Mouse (Mus musculus) CH12.LX (cell line): ENCODE results near the gene Kif26b. TPM values are rescaled to one million over a fixed set of nuclear protein-coding genes. Genes with fewer than 3 reads are reported as not detected.

Source experiments
- DNase-seq: peaks from one replicate; pipeline ENCODE4 v3.0.0-alpha.2; 2013; ENCODE audit errors: extremely low read depth
- H3K27ac ChIP-seq: 2 replicates; pipeline ENCODE4 v1.5.1; 2012; ENCODE audit warnings: low read depth, mild to moderate bottlenecking, control low read depth, moderate library complexity; ENCODE audit not compliant: insufficient read depth
- H3K27me3 ChIP-seq: replicated peaks from 2 replicates; pipeline ENCODE3; 2012; ENCODE audit warnings: inconsistent platforms
- H3K36me3 ChIP-seq, 2 experiments: replicated peaks in 1 of 2; 2 replicates each; pipeline versions ENCODE3 to v1.6.1; 2012; ENCODE audit warnings: inconsistent platforms in 1 of 2, low read length in 1 of 2, mild to moderate bottlenecking in 1 of 2, mixed read lengths in 1 of 2, moderate library complexity in 1 of 2; ENCODE audit not compliant: control insufficient read depth in 1 of 2, insufficient read depth in 1 of 2
- H3K4me1 ChIP-seq, 2 experiments: 2 replicates each; pipeline ENCODE4 v1.6.1; 2012; ENCODE audit warnings: inconsistent platforms in 1 of 2, moderate library complexity in 1 of 2; ENCODE audit not compliant: insufficient read depth in 2 of 2, control insufficient read depth in 1 of 2
- H3K4me2 ChIP-seq: 2 replicates; pipeline ENCODE4 v1.6.1; 2012; ENCODE audit warnings: low read depth, mild to moderate bottlenecking, control low read depth; ENCODE audit not compliant: poor library complexity, insufficient read depth, severe bottlenecking
- H3K4me3 ChIP-seq, 3 experiments: fragments of 150-350 bp in 1 of 3; sonication (generic) in 1 of 3; replicated peaks in 1 of 3; 2 replicates each; pipeline versions ENCODE3 to v1.5.1; 2011 to 2012; ENCODE audit warnings: low read depth in 2 of 3, low read length in 2 of 3, mild to moderate bottlenecking in 2 of 3, moderate library complexity in 2 of 3, control low read depth in 1 of 3, improper control_type of control experiment in 1 of 3, inconsistent platforms in 1 of 3, mixed read lengths in 1 of 3; ENCODE audit not compliant: poor library complexity in 1 of 3
- H3K79me2 ChIP-seq: replicated peaks from 2 replicates; pipeline ENCODE4 v1.6.1; 2012; ENCODE audit warnings: mild to moderate bottlenecking, moderate library complexity; ENCODE audit not compliant: control insufficient read depth, poor library complexity, insufficient read depth, severe bottlenecking; ENCODE audit errors: extremely low read depth
- H3K9ac ChIP-seq: 2 replicates; pipeline ENCODE4 v1.6.1; 2012; ENCODE audit warnings: low read depth, mild to moderate bottlenecking, control low read depth, moderate library complexity; ENCODE audit not compliant: insufficient read depth
- H3K9me3 ChIP-seq: replicated peaks from 2 replicates; pipeline ENCODE3; 2012; ENCODE audit warnings: low read length, inconsistent platforms, mixed read lengths
- CHD1 ChIP-seq: IDR thresholded peaks from 2 replicates; pipeline ENCODE4 v1.6.1; 2012; ENCODE audit warnings: low read depth, low read length, improper control_type of control experiment, inconsistent platforms
- CTCF ChIP-seq, 2 experiments: IDR thresholded peaks in 1 of 2; conservative IDR thresholded peaks in 1 of 2; 2 replicates each; pipeline ENCODE4 v1.5.1; 2011 to 2012; ENCODE audit warnings: low read depth in 2 of 2, low read length in 2 of 2, improper control_type of control experiment in 1 of 2, inconsistent platforms in 1 of 2, mild to moderate bottlenecking in 1 of 2, moderate library complexity in 1 of 2
- E2F4 ChIP-seq: IDR thresholded peaks from 2 replicates; pipeline ENCODE4 v1.6.1; 2011; ENCODE audit warnings: low read depth, low read length, improper control_type of control experiment; ENCODE audit not compliant: insufficient replicate concordance
- ELF1 ChIP-seq: IDR thresholded peaks from 2 replicates; pipeline ENCODE4 v1.6.1; 2014; ENCODE audit warnings: low read depth, mild to moderate bottlenecking, inconsistent platforms, low read length, improper control_type of control experiment
- ETS1 ChIP-seq: conservative IDR thresholded peaks from 2 replicates; pipeline ENCODE4 v1.6.1; 2012; ENCODE audit warnings: low read depth, mild to moderate bottlenecking, inconsistent platforms, low read length, improper control_type of control experiment, moderate library complexity
- GABPA ChIP-seq: IDR thresholded peaks from 2 replicates; pipeline ENCODE4 v1.6.1; 2012; ENCODE audit warnings: low read depth, low read length, improper control_type of control experiment, inconsistent platforms; ENCODE audit not compliant: insufficient replicate concordance
- HCFC1 ChIP-seq: IDR thresholded peaks from 2 replicates; pipeline ENCODE4 v1.6.1; 2012; ENCODE audit warnings: low read depth, mild to moderate bottlenecking, inconsistent platforms, low read length, improper control_type of control experiment
- IRF4 ChIP-seq: IDR thresholded peaks from 2 replicates; pipeline ENCODE4 v1.6.1; 2014; ENCODE audit warnings: low read depth, mild to moderate bottlenecking, inconsistent platforms, low read length, improper control_type of control experiment
- JUND ChIP-seq: conservative IDR thresholded peaks from 2 replicates; pipeline ENCODE4 v1.6.1; 2011; ENCODE audit warnings: low read depth, low read length, improper control_type of control experiment
- KAT2A ChIP-seq: IDR thresholded peaks from 2 replicates; pipeline ENCODE4 v1.6.1; 2012; ENCODE audit warnings: low read length, improper control_type of control experiment, inconsistent platforms; ENCODE audit not compliant: insufficient replicate concordance
- MAFK ChIP-seq: IDR thresholded peaks from 2 replicates; pipeline ENCODE4 v1.6.1; 2011; ENCODE audit warnings: low read length, improper control_type of control experiment; ENCODE audit not compliant: insufficient replicate concordance
- MEF2A ChIP-seq: IDR thresholded peaks from 2 replicates; pipeline ENCODE4 v1.6.1; 2014; ENCODE audit warnings: low read depth, mild to moderate bottlenecking, inconsistent platforms, low read length, improper control_type of control experiment, borderline replicate concordance
- MYC ChIP-seq: IDR thresholded peaks from 2 replicates; pipeline ENCODE4 v1.6.1; 2011; ENCODE audit warnings: low read depth, mild to moderate bottlenecking, improper control_type of control experiment, low read length
- NELFE ChIP-seq: IDR thresholded peaks from 2 replicates; pipeline ENCODE4 v1.6.1; 2011; ENCODE audit warnings: low read depth, low read length, improper control_type of control experiment
- NRF1 ChIP-seq: IDR thresholded peaks from 2 replicates; pipeline ENCODE4 v1.6.1; 2014; ENCODE audit warnings: low read depth, mild to moderate bottlenecking, inconsistent platforms, low read length, improper control_type of control experiment, moderate library complexity
- PAX5 ChIP-seq: IDR thresholded peaks from 2 replicates; pipeline ENCODE4 v1.6.1; 2012; ENCODE audit warnings: low read length, inconsistent platforms, mixed read lengths
- POLR2AphosphoS2 ChIP-seq: IDR thresholded peaks from 2 replicates; pipeline ENCODE4 v1.6.1; 2011; ENCODE audit warnings: low read depth, low read length, improper control_type of control experiment
- RAD21 ChIP-seq: IDR thresholded peaks from 2 replicates; pipeline ENCODE4 v1.6.1; 2011; ENCODE audit warnings: low read depth, mild to moderate bottlenecking, low read length, improper control_type of control experiment, moderate library complexity
- RCOR1 ChIP-seq: conservative IDR thresholded peaks from 2 replicates; pipeline ENCODE4 v1.6.1; 2012; ENCODE audit warnings: low read depth, mild to moderate bottlenecking, inconsistent platforms, low read length, improper control_type of control experiment
- SIN3A ChIP-seq: IDR thresholded peaks from 2 replicates; pipeline ENCODE4 v1.6.1; 2012; ENCODE audit warnings: low read length, improper control_type of control experiment, inconsistent platforms
- UBTF ChIP-seq: IDR thresholded peaks from 2 replicates; pipeline ENCODE4 v1.6.1; 2012; ENCODE audit warnings: low read depth, mild to moderate bottlenecking, inconsistent platforms, low read length, improper control_type of control experiment, moderate library complexity
- USF2 ChIP-seq: conservative IDR thresholded peaks from 2 replicates; pipeline ENCODE4 v1.6.1; 2011; ENCODE audit warnings: low read depth, low read length, improper control_type of control experiment
- ZC3H11A ChIP-seq: IDR thresholded peaks from 2 replicates; pipeline ENCODE4 v1.6.1; 2012; ENCODE audit warnings: low read depth, mild to moderate bottlenecking, inconsistent platforms, low read length, improper control_type of control experiment
- ZMIZ1 ChIP-seq: IDR thresholded peaks from 2 replicates; pipeline ENCODE4 v1.6.1; 2012; ENCODE audit warnings: low read depth, mild to moderate bottlenecking, inconsistent platforms, low read length, improper control_type of control experiment
- ZNF384 ChIP-seq: IDR thresholded peaks from 2 replicates; pipeline ENCODE4 v1.6.1; 2012; ENCODE audit warnings: low read depth, low read length, improper control_type of control experiment, inconsistent platforms
- dilution Hi-C: fragments of 300-500 bp; cut with MboI; formaldehyde crosslinking; loops from 2 replicates; pipeline ENCODE4 v1.14.3; 2020; ENCODE audit warnings: low sequenced_read_pairs; ENCODE audit not compliant: extremely low pct_unique_long_range_greater_than_20kb, extremely low pct_ligation_motif_present
- in situ Hi-C: fragments of 300-500 bp; cut with MboI; formaldehyde crosslinking; loops from 3 replicates; pipeline ENCODE4 v1.14.3; 2019; ENCODE audit warnings: low sequenced_read_pairs, low pct_ligation_motif_present, low pct_unique_long_range_greater_than_20kb, mixed read lengths
- polyA plus RNA-seq: library from polyadenylated mRNA; unstranded; fragments of >175 nt; gene quantifications from 2 replicates; pipeline ENCODE4 v1.2.1, GENCODE M21; 2012; ENCODE audit warnings: low read depth; ENCODE audit not compliant: insufficient read length
- total RNA-seq, 2 experiments: library from RNA; depleted of rRNA; stranded (reverse); fragments of 300-350 nt in 1 of 2; fragments of >200 nt in 1 of 2; gene quantifications; 2 replicates each; pipeline ENCODE4 v1.2.3; 2012 to 2014

Gene Kif26b
- total and polyA plus RNA-seq, 3 experiments: 0.09 TPM; not detected in 2

- Histone ChIP-seq H3K9me3 (no peaks in the 10 kb centered on the region), H3K79me2 (no peaks in the 10 kb centered on the region), H3K36me3 (no peaks in the 10 kb centered on the region), H3K27me3 (no peaks in the 10 kb centered on the region), H3K9ac (no peak overlapping the region), H3K27ac (no peak overlapping the region), H3K4me3 (no peak overlapping the region), H3K4me2 (no peak overlapping the region), H3K4me1 (no peaks in the 10 kb centered on the region)
- in situ Hi-C loops (no loop called here), dilution Hi-C loops (no loop called here)
- no peak for TF ChIP-seq GABPA
- TF ChIP-seq ETS1: no peak
- TF ChIP-seq IRF4: no peak
- no peak for TF ChIP-seq CHD1
- TF ChIP-seq ZC3H11A: no peak
- no peak for TF ChIP-seq POLR2AphosphoS2
- no peak for TF ChIP-seq RCOR1
- no peak for TF ChIP-seq NRF1
- no peak for TF ChIP-seq PAX5
- no peak for TF ChIP-seq RAD21
- no peak for TF ChIP-seq ELF1
- TF ChIP-seq E2F4: no peak
- TF ChIP-seq HCFC1: no peak
- no peak for TF ChIP-seq MEF2A
- no peak for TF ChIP-seq USF2
- TF ChIP-seq UBTF: no peak
- TF ChIP-seq SIN3A: no peak
- no peak for TF ChIP-seq MYC
- DNase-seq: no peak
Measured at GRCm38 (mm10) chr1:178675542-178676252, 146.8 kb downstream of the Kif26b start.

- Histone ChIP-seq H3K79me2 (no peaks in the 10 kb centered on the region), H3K4me2 (no peak overlapping the region), H3K9ac (no peak overlapping the region), H3K36me3 (no peaks in the 10 kb centered on the region), H3K27ac (no peak overlapping the region), H3K9me3 (no peaks in the 10 kb centered on the region), H3K4me3 (no peak overlapping the region), H3K27me3 (no peaks in the 10 kb centered on the region), H3K4me1 (no peaks in the 10 kb centered on the region)
- TF ChIP-seq JUND: no peak
- TF ChIP-seq KAT2A: no peak
- TF ChIP-seq NELFE: no peak
- no peak for TF ChIP-seq ZMIZ1
- TF ChIP-seq CTCF (conservative IDR thresholded peaks at IDR 0.05 in 1 of 2, IDR thresholded peaks at IDR 0.05 in 1 of 2; ENCODE audit: low read depth in 2 of 2, low read length in 2 of 2): no peak
- TF ChIP-seq HCFC1: no peak
- TF ChIP-seq ETS1: no peak
- TF ChIP-seq MEF2A: no peak
- TF ChIP-seq RAD21: no peak
- no peak for TF ChIP-seq MYC
- no peak for TF ChIP-seq MAFK
- TF ChIP-seq E2F4: no peak
- no peak for TF ChIP-seq ZC3H11A
- TF ChIP-seq ZNF384: no peak
- no peak for TF ChIP-seq PAX5
- no peak for TF ChIP-seq SIN3A
- in situ Hi-C loops (no loop called here), dilution Hi-C loops (no loop called here)
- no peak for DNase-seq
Measured at GRCm38 (mm10) chr1:178677160-178677559, 148.2 kb downstream of the Kif26b start.
